Mouse (Mus musculus): ENCODE measurements around the gene Rnaseh1. TPM values are rescaled to one million over a fixed set of nuclear protein-coding genes. Genes with fewer than 3 reads are reported as not detected.

Gene Rnaseh1
- polyA plus RNA-seq, 1 experiment from 2014 or later: 19.7 TPM

GRCm38 (mm10) chr12:28623195-28623594 is 26.2 kb upstream of the Rnaseh1 start, which contains the start of gene Colec11:
Gene Colec11 (minus strand): TSS chr12:28623377.
- in situ Hi-C loops (cut with MboI; ENCODE audit: low pct_unique_long_range_greater_than_20kb): no loop called here
- DNase-seq (ENCODE audit: low read depth, low spot score) (no peak), ATAC-seq (no peak)
- ChIA-PET CTCF (no interaction called here), POLR2A (no interaction called here)
- no peak for TF ChIP-seq CTCF (IDR thresholded peaks at IDR 0.05)
- no peaks in the 10 kb centered on the region for H3K27me3 ChIP-seq

GRCm38 (mm10) chr12:28624251-28624650 is 25.2 kb upstream of the Rnaseh1 start:
- TF ChIP-seq CTCF (IDR thresholded peaks at IDR 0.05): no peak
- in situ Hi-C loops (cut with MboI; ENCODE audit: low pct_unique_long_range_greater_than_20kb): no loop called here
- DNase-seq (ENCODE audit: low read depth, low spot score) (no peak), ATAC-seq (no peak)
- POLR2A ChIA-PET: no interaction called here
- no peaks in the 10 kb centered on the region for H3K27me3 ChIP-seq
- CTCF ChIA-PET: no interaction called here

- no peak for TF ChIP-seq CTCF (IDR thresholded peaks at IDR 0.05)
- no peaks in the 10 kb centered on the region for H3K27me3 ChIP-seq
- DNase-seq (ENCODE audit: low read depth, low spot score) (no peak), ATAC-seq (no peak)
- in situ Hi-C loops (cut with MboI; ENCODE audit: low pct_unique_long_range_greater_than_20kb): no loop called here
- ChIA-PET POLR2A (no interaction called here), CTCF (no interaction called here)
These were observed 24.0 kb upstream of the Rnaseh1 start for GRCm38 (mm10) chr12:28625407-28625806.

GRCm38 (mm10) chr12:28627092-28627491 is 22.3 kb upstream of the Rnaseh1 start:
- no peak for TF ChIP-seq CTCF (IDR thresholded peaks at IDR 0.05)
- POLR2A ChIA-PET: no interaction called here
- H3K27me3 ChIP-seq: no peaks in the 10 kb centered on the region
- in situ Hi-C loops (cut with MboI; ENCODE audit: low pct_unique_long_range_greater_than_20kb): no loop called here
- DNase-seq (ENCODE audit: low read depth, low spot score): no peak
- CTCF ChIA-PET: no interaction called here
- no peak for ATAC-seq

- DNase-seq (ENCODE audit: low read depth, low spot score) (no peak), ATAC-seq (no peak)
- in situ Hi-C loops (cut with MboI; ENCODE audit: low pct_unique_long_range_greater_than_20kb): no loop called here
- no peaks in the 10 kb centered on the region for H3K27me3 ChIP-seq
- CTCF ChIA-PET: no interaction called here
- TF ChIP-seq CTCF (IDR thresholded peaks at IDR 0.05): no peak
- POLR2A ChIA-PET: interaction anchor here (0.6 to 0.7 kb wide), 2 partner anchors 173 to 1088 kb away, joined by 3 to 5 read pairs; no protein-coding TSS in a partner anchor
These were observed 21.0 kb upstream of the Rnaseh1 start for GRCm38 (mm10) chr12:28628436-28628835.

- ATAC-seq (peak; percentile 58), DNase-seq (ENCODE audit: low read depth, low spot score) (no peak)
- H3K27me3 ChIP-seq: no peaks in the 10 kb centered on the region
- CTCF ChIA-PET: no interaction called here
- TF ChIP-seq CTCF (IDR thresholded peaks at IDR 0.05): no peak
- POLR2A ChIA-PET: no interaction called here
- in situ Hi-C loops (cut with MboI; ENCODE audit: low pct_unique_long_range_greater_than_20kb): no loop called here
These were observed 14.3 kb upstream of the Rnaseh1 start for GRCm38 (mm10) chr12:28635058-28635534.

DNA sequence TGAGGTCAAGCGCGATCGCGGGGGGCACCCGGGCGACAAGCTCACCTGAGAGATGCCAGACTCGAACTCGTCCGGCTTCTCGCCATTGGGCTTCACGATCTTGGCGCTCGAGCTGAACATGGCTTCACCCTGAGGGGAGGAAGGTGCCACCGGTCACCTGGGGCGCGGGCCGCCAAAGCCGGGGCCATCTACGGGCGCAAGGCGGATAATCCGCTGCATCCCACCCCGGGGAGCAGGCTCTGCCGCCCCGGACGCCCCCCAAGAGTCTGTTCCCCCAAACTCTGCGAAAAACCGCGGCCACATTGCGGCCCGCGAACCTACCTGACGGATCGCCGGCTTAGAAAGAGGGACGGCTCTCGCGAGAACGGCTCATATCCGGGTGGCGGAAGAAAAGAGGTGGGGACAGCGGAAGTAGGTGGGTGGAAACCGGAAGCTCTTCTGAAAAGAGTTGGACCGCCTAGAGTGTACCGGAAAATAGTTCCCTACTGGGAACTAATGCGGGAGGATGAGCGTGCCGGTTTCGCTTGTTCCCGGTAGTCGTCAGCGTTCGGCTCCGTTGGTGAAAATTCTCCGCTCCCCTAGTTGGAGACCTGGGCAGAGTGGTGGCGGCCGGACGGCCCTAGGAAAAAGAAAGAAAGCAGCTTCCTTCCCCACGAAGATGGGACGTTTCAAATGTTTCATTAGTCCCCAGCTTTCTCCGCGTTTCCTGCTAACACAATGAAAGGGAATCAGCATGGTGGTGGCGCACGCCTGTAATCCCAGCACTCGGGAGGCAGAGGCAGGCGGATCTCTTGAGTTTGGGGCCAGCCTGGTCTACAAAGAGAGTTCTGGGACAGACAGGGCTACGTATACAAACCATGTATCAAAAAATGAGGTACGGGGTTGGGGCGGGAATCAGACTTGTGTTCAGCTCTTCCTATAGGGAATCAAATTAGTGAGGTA is 13.6 kb upstream of the Rnaseh1 start, which contains the start of gene Rps7:
Gene Rps7 (minus strand): TSS at position 419 of the 942 bp plus-strand sequence.
- in situ Hi-C loops (cut with MboI; ENCODE audit: low pct_unique_long_range_greater_than_20kb): no loop called here
- ATAC-seq: peak; percentile 88
- ChIA-PET POLR2A (interaction anchor here (1.0 kb wide), 1 partner anchor 39 kb away, joined by 4 read pairs; the partner anchor contains the start of gene Adi1), CTCF (no interaction called here)
- no peak for TF ChIP-seq CTCF (IDR thresholded peaks at IDR 0.05)
- DNase-seq (ENCODE audit: low read depth, low spot score): peak; percentile 77
- H3K27me3 ChIP-seq: no peaks in the 10 kb centered on the region

GRCm38 (mm10) chr12:28636543-28636942 is 12.9 kb upstream of the Rnaseh1 start:
- TF ChIP-seq CTCF (IDR thresholded peaks at IDR 0.05): no peak
- POLR2A ChIA-PET: interaction anchor here (1.0 kb wide), 1 partner anchor 38 kb away, joined by 4 read pairs; the partner anchor contains the start of gene Adi1
- ATAC-seq (no peak), DNase-seq (ENCODE audit: low read depth, low spot score) (no peak)
- CTCF ChIA-PET: no interaction called here
- H3K27me3 ChIP-seq: no peaks in the 10 kb centered on the region
- in situ Hi-C loops (cut with MboI; ENCODE audit: low pct_unique_long_range_greater_than_20kb): no loop called here

- in situ Hi-C loops (cut with MboI; ENCODE audit: low pct_unique_long_range_greater_than_20kb): no loop called here
- no peaks in the 10 kb centered on the region for H3K27me3 ChIP-seq
- TF ChIP-seq CTCF (IDR thresholded peaks at IDR 0.05): no peak
- ATAC-seq: no peak
- ChIA-PET CTCF (no interaction called here), POLR2A (no interaction called here)
- DNase-seq (ENCODE audit: low read depth, low spot score): no peak
These were observed 10.6 kb upstream of the Rnaseh1 start for GRCm38 (mm10) chr12:28638778-28639177.

GRCm38 (mm10) chr12:28662628-28663027 is 13.2 kb downstream of the Rnaseh1 start:
- ChIA-PET POLR2A (interaction anchor here (0.6 kb wide), 1 partner anchor 20 kb away, joined by 3 read pairs; no protein-coding TSS in a partner anchor), CTCF (no interaction called here)
- in situ Hi-C loops (cut with MboI; ENCODE audit: low pct_unique_long_range_greater_than_20kb): no loop called here
- no peak for ATAC-seq
- DNase-seq (ENCODE audit: low read depth, low spot score): no peak
- no peak for TF ChIP-seq CTCF (IDR thresholded peaks at IDR 0.05)
- no peaks in the 10 kb centered on the region for H3K27me3 ChIP-seq

GRCm38 (mm10) chr12:28666734-28667133 is 17.3 kb downstream of the Rnaseh1 start:
- ChIA-PET CTCF (interaction anchor here (1.5 to 1.7 kb wide), 2 partner anchors 8 to 13 kb away, joined by 4 to 6 read pairs; partner anchors contain the start of gene Adi1), POLR2A (no interaction called here)
- no peak for ATAC-seq

More at GRCm38 (mm10) chr12:28666734-28667133, 17.3 kb downstream of the Rnaseh1 start:
- H3K27me3 ChIP-seq: no peaks in the 10 kb centered on the region
- DNase-seq (ENCODE audit: low read depth, low spot score): no peak
- TF ChIP-seq CTCF (IDR thresholded peaks at IDR 0.05): no peak
- in situ Hi-C loops (cut with MboI; ENCODE audit: low pct_unique_long_range_greater_than_20kb): no loop called here
